Mouse (Mus musculus) heart, adult 2 months (tissue): ENCODE measurements around the gene Slfn14.

Experiments
- CTCF ChIP-seq: fragments of 200-600 bp; IDR thresholded peaks from 2 replicates; pipeline ENCODE4 v1.8.1; 2022; ENCODE audit warnings: antibody characterized with exemption, mild to moderate bottlenecking, moderate library complexity
- EP300 ChIP-seq: fragments of 200-500 bp; IDR thresholded peaks from 2 replicates; pipeline ENCODE4 v1.6.1; 2011; ENCODE audit warnings: low read depth, low read length, control low read depth; ENCODE audit not compliant: insufficient read depth
- POLR2A ChIP-seq: fragments of 200-500 bp; IDR thresholded peaks from 2 replicates; pipeline ENCODE4 v1.6.1; 2011; ENCODE audit warnings: mild to moderate bottlenecking, low read depth, low read length, control low read depth; ENCODE audit not compliant: insufficient read depth

- TF ChIP-seq CTCF, result no peak
- no peak for TF ChIP-seq POLR2A
- TF ChIP-seq EP300, result no peak
These were observed 25.9 kb upstream of the Slfn14 start for GRCm38 (mm10) chr11:83312471-83312870.
